Mouse (Mus musculus) ES-E14 (cell line): ENCODE data around the gene Mcidas. TPM values are rescaled to one million over a fixed set of nuclear protein-coding genes. Genes with fewer than 3 reads are reported as not detected.
A peak's percentile ranks its signal among the peaks of the same experiment; 100 is the strongest.
"Not testable (repeated sequence)": the region's sequence is repeated elsewhere in the genome, so short reads cannot be mapped to it uniquely, and the experiment has no call there.

Source experiments
- DNase-seq: peaks from one replicate; pipeline ENCODE4 v3.0.0-alpha.2; 2013; ENCODE audit warnings: low read depth, low spot score
- H3K27ac ChIP-seq: 2 replicates; pipeline ENCODE4 v1.5.1; 2012; ENCODE audit warnings: low read depth, mild to moderate bottlenecking, low read length, moderate library complexity, mixed read lengths; ENCODE audit not compliant: poor library complexity, insufficient read depth, severe bottlenecking
- H3K36me3 ChIP-seq: 2 replicates; pipeline ENCODE4 v1.6.1; 2012; ENCODE audit warnings: mild to moderate bottlenecking, low read length, moderate library complexity, mixed read lengths; ENCODE audit not compliant: control insufficient read depth, poor library complexity, insufficient read depth, severe bottlenecking
- H3K4me1 ChIP-seq, 2 experiments: fragments of 150-350 bp in 1 of 2; sonication (generic) in 1 of 2; 2 replicates each; pipeline ENCODE4 v1.6.1; 2012; ENCODE audit warnings: low read length in 2 of 2, mild to moderate bottlenecking in 1 of 2, mixed read lengths in 1 of 2; ENCODE audit not compliant: control insufficient read depth in 2 of 2, insufficient read depth in 2 of 2, poor library complexity in 1 of 2
- H3K4me3 ChIP-seq, 2 experiments: fragments of 150-350 bp in 1 of 2; sonication (generic) in 1 of 2; 2 replicates each; pipeline ENCODE4 v1.5.1; 2012; ENCODE audit warnings: low read length in 2 of 2, low read depth in 1 of 2, mild to moderate bottlenecking in 1 of 2, mixed read lengths in 1 of 2; ENCODE audit not compliant: insufficient read depth in 1 of 2, poor library complexity in 1 of 2, severe bottlenecking in 1 of 2
- H3K9ac ChIP-seq: 2 replicates; pipeline ENCODE4 v1.6.1; 2012; ENCODE audit warnings: low read depth, mild to moderate bottlenecking, low read length, mixed read lengths; ENCODE audit not compliant: poor library complexity, insufficient read depth, severe bottlenecking
- H3K9me3 ChIP-seq: fragments of 150-350 bp; sonication (generic); 2 replicates; pipeline ENCODE4 v1.6.1; 2012; ENCODE audit warnings: low read depth, mild to moderate bottlenecking, low read length; ENCODE audit not compliant: control insufficient read depth, insufficient read depth
- CHD2 ChIP-seq: IDR thresholded peaks from 2 replicates; pipeline ENCODE4 v1.6.1; 2014; ENCODE audit warnings: mild to moderate bottlenecking, low read depth, low read length, inconsistent platforms
- HCFC1 ChIP-seq: IDR thresholded peaks from 2 replicates; pipeline ENCODE4 v1.6.1; 2012; ENCODE audit warnings: low read length, inconsistent platforms, borderline replicate concordance; ENCODE audit not compliant: insufficient read depth
- MAFK ChIP-seq: IDR thresholded peaks from 2 replicates; pipeline ENCODE4 v1.6.1; 2014; ENCODE audit warnings: mild to moderate bottlenecking, low read depth, low read length, inconsistent platforms; ENCODE audit not compliant: insufficient read depth
- ZC3H11A ChIP-seq: IDR thresholded peaks from 2 replicates; pipeline ENCODE4 v1.6.1; 2012; ENCODE audit warnings: low read depth, mild to moderate bottlenecking, inconsistent platforms, low read length, borderline replicate concordance
- ZNF384 ChIP-seq: IDR thresholded peaks from 2 replicates; pipeline ENCODE4 v1.6.1; 2012; ENCODE audit warnings: low read depth, low read length, inconsistent platforms
- in situ Hi-C, 2 experiments: fragments of 600-800 bp; cut with MboI; formaldehyde crosslinking; loops; one replicate each; pipeline ENCODE4 v1.15.1; 2025; ENCODE audit warnings: low sequenced_read_pairs in 2 of 2, inconsistent platforms in 1 of 2; ENCODE audit not compliant: unreplicated experiment in 2 of 2
- total RNA-seq: library from RNA; depleted of rRNA; stranded (reverse); fragments of 300-350 nt; gene quantifications from 2 replicates; pipeline ENCODE4 v1.2.3, GENCODE M21; 2012

Gene Mcidas
- total RNA-seq, 1 experiment: not detected

GRCm38 (mm10) chr13:112998427-112999201 is 5.0 kb downstream of the Mcidas start:
- Histone ChIP-seq H3K27ac (no peak overlapping the region), H3K36me3 (no peaks in the 10 kb centered on the region)

GRCm38 (mm10) chr13:113000090-113000489 is 6.4 kb downstream of the Mcidas start:
- DNase-seq: no peak
- Histone ChIP-seq H3K9ac (no peak overlapping the region), H3K9me3 (no peaks in the 10 kb centered on the region), H3K4me3 (no peak overlapping the region), H3K36me3 (no peaks in the 10 kb centered on the region), H3K27ac (no peak overlapping the region), H3K4me1 (no peaks in the 10 kb centered on the region)
- TF ChIP-seq CHD2 (no peak), HCFC1 (no peak), MAFK (no peak), ZC3H11A (no peak), ZNF384 (no peak)
- in situ Hi-C loops: no loop called here

More at GRCm38 (mm10) chr13:112998427-112999201, 5.0 kb downstream of the Mcidas start:
- DNase-seq: no peak
- Histone ChIP-seq H3K4me3 (peak overlapping the region; percentile 53 to 54), H3K4me1 (no peaks in the 10 kb centered on the region), H3K9me3 (no peaks in the 10 kb centered on the region), H3K9ac (peak overlapping the region; percentile 12; the same call in 1 of the 2 replicates)
- TF ChIP-seq ZC3H11A: no peak
- no peak for TF ChIP-seq CHD2
- TF ChIP-seq ZNF384: no peak
- TF ChIP-seq MAFK: no peak
- TF ChIP-seq HCFC1: no peak
- in situ Hi-C loops: no loop called here

- Histone ChIP-seq H3K4me3 (no peak overlapping the region), H3K9ac (no peak overlapping the region), H3K36me3 (no peaks in the 10 kb centered on the region), H3K9me3 (no peaks in the 10 kb centered on the region), H3K27ac (no peak overlapping the region), H3K4me1 (no peaks in the 10 kb centered on the region)
- in situ Hi-C loops: no loop called here
- DNase-seq: no peak
- TF ChIP-seq MAFK (no peak), CHD2 (no peak), HCFC1 (no peak), ZC3H11A (no peak), ZNF384 (no peak)
These were observed 7.1 kb downstream of the Mcidas start for GRCm38 (mm10) chr13:113000576-113001318.

- H3K9me3 ChIP-seq: no peaks in the 10 kb centered on the region
- no peak overlapping the region for H3K9ac ChIP-seq
- H3K36me3 ChIP-seq: no peaks in the 10 kb centered on the region
- H3K4me3 ChIP-seq: no peak overlapping the region
- no peak for TF ChIP-seq ZNF384
- TF ChIP-seq ZC3H11A: no peak
- no peak for TF ChIP-seq HCFC1
- no peak for TF ChIP-seq MAFK
- H3K4me1 ChIP-seq: peaks cover 0 to 5% of the 10 kb centered on the region in 2 experiments; a peak in 1 of 4 replicates
- in situ Hi-C loops: no loop called here
- DNase-seq: no peak
- no peak overlapping the region for H3K27ac ChIP-seq
These were observed 19.0 kb downstream of the Mcidas start for GRCm38 (mm10) chr13:113012683-113013082.

- H3K9me3 ChIP-seq, in situ Hi-C loops, H3K9ac ChIP-seq, H3K4me1 ChIP-seq, H3K27ac ChIP-seq, H3K4me3 ChIP-seq, DNase-seq, H3K36me3 ChIP-seq: not testable (repeated sequence)
These were observed 19.7 kb downstream of the Mcidas start for GRCm38 (mm10) chr13:113013174-113013953.
